Mouse (Mus musculus) forebrain, embryonic 16.5 days (tissue): ENCODE data around the gene Palld. TPM values are rescaled to one million over a fixed set of nuclear protein-coding genes. Genes with fewer than 3 reads are reported as not detected.

Source experiments
- ATAC-seq: fragments of 200-750 bp; cut with Nextera tagmentation; 2 replicates; pipeline ENCODE4 v1.8.0; 2017; ENCODE audit warnings: mild to moderate bottlenecking, moderate library complexity
- H3K27ac ChIP-seq: fragments of 300-500 bp; sonication (generic); 2 replicates; pipeline ENCODE4 v1.5.1; 2014; ENCODE audit warnings: low read length, control low read depth
- H3K27me3 ChIP-seq: fragments of 300-500 bp; sonication (generic); replicated peaks from 2 replicates; pipeline ENCODE4 v1.6.1; 2014; ENCODE audit warnings: low read length; ENCODE audit not compliant: control insufficient read depth, insufficient read depth
- H3K36me3 ChIP-seq: fragments of 300-500 bp; sonication (generic); 2 replicates; pipeline ENCODE4 v1.6.1; 2014; ENCODE audit not compliant: control insufficient read depth, insufficient read depth
- H3K4me1 ChIP-seq: fragments of 300-500 bp; sonication (generic); replicated peaks from 2 replicates; pipeline ENCODE4 v1.6.1; 2014; ENCODE audit warnings: low read length; ENCODE audit not compliant: control insufficient read depth, insufficient read depth
- H3K4me2 ChIP-seq: fragments of 300-500 bp; sonication (generic); 2 replicates; pipeline ENCODE4 v1.6.1; 2014; ENCODE audit warnings: mild to moderate bottlenecking, low read length, control low read depth
- H3K4me3 ChIP-seq: fragments of 300-500 bp; sonication (generic); replicated peaks from 2 replicates; pipeline ENCODE4 v1.5.1; 2014; ENCODE audit warnings: mild to moderate bottlenecking, low read length, control low read depth
- H3K9ac ChIP-seq: fragments of 300-500 bp; sonication (generic); replicated peaks from 2 replicates; pipeline ENCODE4 v1.6.1; 2014; ENCODE audit warnings: low read depth, low read length, control low read depth
- H3K9me3 ChIP-seq: fragments of 300-500 bp; sonication (generic); 2 replicates; pipeline ENCODE4 v1.6.1; 2016; ENCODE audit warnings: low read length; ENCODE audit not compliant: control insufficient read depth
- WGBS: fragments of 180-500 bp; shearing (Covaris S2); extraction: QIAGEN DNeasy Blood & Tissue Kit; methylation state at CpG from one replicate; pipeline ENCODE4 v1.1.7; 2014; 5-methylcytosine and 5-hydroxymethylcytosine counted together
- polyA plus RNA-seq: library from polyadenylated mRNA; unstranded; fragments of >200 nt; fragmentation: Nextera tagmentation; extraction: Ambion mirVana; gene quantifications from 2 replicates; pipeline ENCODE4 v1.2.1, GENCODE M21; 2015

Palld gene
- polyA plus RNA-seq, 1 experiment from 2014 or later = 16.8 TPM

GRCm38 (mm10) chr8:61517502-61518185 is 384.8 kb downstream of the Palld start:
- Histone ChIP-seq H3K4me2 (no peak overlapping the region), H3K4me3 (no peak overlapping the region), H3K9ac (no peak overlapping the region), H3K27ac (no peak overlapping the region), H3K9me3 (no peaks in the 10 kb centered on the region), H3K36me3 (no peaks in the 10 kb centered on the region), H3K27me3 (no peaks in the 10 kb centered on the region), H3K4me1 (peaks cover 19% of the 10 kb centered on the region)
- no peak for ATAC-seq
- WGBS = 80% methylated on average over 14 of the region's 14 CpGs

- Histone ChIP-seq H3K4me1 (peaks cover 19% of the 10 kb centered on the region), H3K4me2 (no peak overlapping the region), H3K36me3 (no peaks in the 10 kb centered on the region), H3K4me3 (no peak overlapping the region), H3K9me3 (no peaks in the 10 kb centered on the region), H3K27ac (no peak overlapping the region), H3K27me3 (no peaks in the 10 kb centered on the region), H3K9ac (no peak overlapping the region)
- WGBS = 62% methylated on average over 8 of the region's 8 CpGs
- ATAC-seq = no peak
Measured at GRCm38 (mm10) chr8:61516745-61517501, 385.6 kb downstream of the Palld start.

- H3K27me3 ChIP-seq = no peaks in the 10 kb centered on the region
- ATAC-seq = peak; percentile 94
- H3K36me3 ChIP-seq = no peaks in the 10 kb centered on the region
- peak overlapping the region; percentile 46 for H3K4me2 ChIP-seq
- H3K4me3 ChIP-seq = peak overlapping the region; percentile 21
- peak overlapping the region; percentile 79 for H3K27ac ChIP-seq
- H3K9me3 ChIP-seq = no peaks in the 10 kb centered on the region
- peak overlapping the region; percentile 28; the same call in 1 of the 2 replicates for H3K9ac ChIP-seq
- WGBS = 14% methylated on average over 25 of the region's 25 CpGs
- peaks cover 19% of the 10 kb centered on the region for H3K4me1 ChIP-seq
Measured at GRCm38 (mm10) chr8:61515931-61516744, 386.4 kb downstream of the Palld start.

- Histone ChIP-seq H3K9ac (peak overlapping the region; percentile 28), H3K27ac (peak overlapping the region; percentile 79), H3K27me3 (no peaks in the 10 kb centered on the region), H3K9me3 (no peaks in the 10 kb centered on the region), H3K36me3 (no peaks in the 10 kb centered on the region), H3K4me1 (peaks cover 19% of the 10 kb centered on the region), H3K4me3 (peak overlapping the region; percentile 21), H3K4me2 (peak overlapping the region; percentile 46)
- peak; percentile 57 for ATAC-seq
- WGBS = 29% methylated on average over 24 of the region's 24 CpGs
Measured at GRCm38 (mm10) chr8:61515110-61515930, 387.2 kb downstream of the Palld start.

GRCm38 (mm10) chr8:61502277-61502676 is 400.2 kb downstream of the Palld start:
- Histone ChIP-seq H3K4me2 (no peak overlapping the region), H3K27me3 (no peaks in the 10 kb centered on the region), H3K36me3 (no peaks in the 10 kb centered on the region), H3K9me3 (no peaks in the 10 kb centered on the region), H3K9ac (no peak overlapping the region), H3K4me1 (no peaks in the 10 kb centered on the region), H3K4me3 (no peak overlapping the region), H3K27ac (no peak overlapping the region)
- no peak for ATAC-seq

- 63% methylated on average over 3 of the region's 3 CpGs for WGBS
- ATAC-seq = peak; percentile 61; the same call in 1 of the 2 replicates
- H3K27ac ChIP-seq = no peak overlapping the region
Measured at GRCm38 (mm10) chr8:61500914-61501313, 401.6 kb downstream of the Palld start.

GRCm38 (mm10) chr8:61499035-61499434 is 403.5 kb downstream of the Palld start:
- H3K4me1 ChIP-seq = no peaks in the 10 kb centered on the region
- no peaks in the 10 kb centered on the region for H3K27me3 ChIP-seq
- 58% methylated on average over 4 of the region's 4 CpGs for WGBS
- H3K4me2 ChIP-seq = no peak overlapping the region
- H3K9me3 ChIP-seq = no peaks in the 10 kb centered on the region
- ATAC-seq = peak; percentile 40; the same call in 1 of the 2 replicates
- no peak overlapping the region for H3K4me3 ChIP-seq
- H3K9ac ChIP-seq = no peak overlapping the region
- H3K36me3 ChIP-seq = no peaks in the 10 kb centered on the region
- H3K27ac ChIP-seq = no peak overlapping the region

More at GRCm38 (mm10) chr8:61500914-61501313, 401.6 kb downstream of the Palld start:
- Histone ChIP-seq H3K4me3 (no peak overlapping the region), H3K4me1 (no peaks in the 10 kb centered on the region), H3K27me3 (no peaks in the 10 kb centered on the region), H3K4me2 (no peak overlapping the region), H3K9me3 (no peaks in the 10 kb centered on the region), H3K36me3 (no peaks in the 10 kb centered on the region), H3K9ac (no peak overlapping the region)

- H3K36me3 ChIP-seq = no peaks in the 10 kb centered on the region
Measured at GRCm38 (mm10) chr8:61497110-61497509, 405.4 kb downstream of the Palld start.

More at GRCm38 (mm10) chr8:61497110-61497509, 405.4 kb downstream of the Palld start:
- Histone ChIP-seq H3K4me1 (no peaks in the 10 kb centered on the region), H3K4me2 (no peak overlapping the region), H3K27me3 (no peaks in the 10 kb centered on the region), H3K4me3 (no peak overlapping the region), H3K9ac (no peak overlapping the region), H3K27ac (no peak overlapping the region), H3K9me3 (no peaks in the 10 kb centered on the region)
- 86% methylated on average over 4 of the region's 4 CpGs for WGBS
- ATAC-seq = no peak
